Mouse (Mus musculus) colon, adult 2 months (tissue): ENCODE results near the gene Muc16. TPM values are rescaled to one million over a fixed set of nuclear protein-coding genes. Genes with fewer than 3 reads are reported as not detected.

ENCODE experiments used
- polyA plus RNA-seq: library from polyadenylated mRNA; depleted of rRNA; stranded (reverse); fragments of >200 nt; gene quantifications from 2 replicates; pipeline ENCODE4 v1.2.3, GENCODE M21; 2012; rRNA removed

The Muc16 gene
- polyA plus RNA-seq, result 0.26 and 0.37 TPM in 2 replicates

DNA sequence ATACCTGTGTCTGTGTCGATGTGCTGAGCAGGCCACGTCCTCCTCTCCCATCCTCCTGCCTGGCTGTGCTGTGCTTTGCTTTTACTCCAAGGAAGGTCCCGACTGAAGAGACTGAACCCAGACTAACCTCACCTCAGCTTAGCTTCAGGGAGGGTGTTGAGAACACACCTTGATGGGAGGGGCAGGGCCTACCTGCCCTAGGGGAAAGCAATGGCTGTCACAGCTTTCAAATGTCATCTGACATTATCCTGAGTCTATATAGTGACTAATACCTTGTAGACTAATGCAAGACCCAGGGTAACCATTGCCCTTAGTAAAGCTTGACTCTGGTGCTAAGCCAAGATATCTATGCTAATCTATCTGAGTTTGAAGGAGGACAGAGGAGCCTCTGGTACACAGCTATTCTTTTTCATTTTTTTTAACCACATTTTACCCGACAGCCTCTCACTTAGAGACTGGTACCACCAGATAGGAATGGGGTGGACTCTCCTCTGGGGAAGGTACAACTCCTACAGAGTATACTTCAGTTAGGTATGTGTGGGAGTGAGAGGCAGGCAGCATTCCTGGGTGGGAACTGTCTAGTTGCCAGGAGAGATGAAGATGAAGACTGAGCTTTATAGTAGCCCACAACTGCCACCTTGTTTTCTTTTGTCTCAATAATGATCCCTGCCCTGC, at the start of gene Muc16:
TSS of gene Muc16 (minus strand) at position 51 of the 675 bp plus-strand sequence.

DNA sequence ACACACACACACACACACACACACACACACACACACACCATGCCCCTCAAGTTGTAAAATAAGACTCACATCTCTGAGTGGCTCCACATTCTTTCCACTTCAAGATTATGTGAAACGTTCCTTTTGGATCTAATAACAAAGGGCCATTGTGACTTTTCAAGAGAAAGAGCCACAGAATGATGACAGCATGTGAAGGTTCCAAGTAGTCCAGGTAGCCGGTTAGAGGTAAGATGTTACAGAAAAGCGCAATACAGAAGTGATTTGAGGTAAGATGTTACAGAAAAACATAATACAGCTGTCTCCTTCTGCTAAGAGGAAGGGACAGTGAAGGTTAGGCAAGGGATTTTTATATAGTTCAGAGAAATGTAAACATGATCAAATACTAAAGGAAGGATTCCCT, 196.2 kb downstream of the Muc16 start, which contains the start of the genes Zfp558 and Mbd3l1:
TSS of gene Zfp558 (minus strand) at position 101 of the 400 bp plus-strand sequence.
TSS of gene Mbd3l1 (plus strand) at position 192 of the 400 bp plus-strand sequence.

Other genes starting within 250 kb of the Muc16 start
- gene Mbd3l2, start 243.9 kb downstream of the Muc16 start, polyA plus RNA-seq, result not detected in 2 replicates
- 0.21 and 0.26 TPM in 2 replicates for gene Zfp558, start 196.3 kb downstream of the Muc16 start, polyA plus RNA-seq
- gene Mbd3l1, start 196.2 kb downstream of the Muc16 start, polyA plus RNA-seq, result not detected in 2 replicates
- not detected in 2 replicates for gene Olfr24, start 89.5 kb upstream of the Muc16 start, polyA plus RNA-seq
- not detected in 2 replicates for gene Olfr828, start 145.0 kb upstream of the Muc16 start, polyA plus RNA-seq
- not detected in 2 replicates for gene Olfr829, start 180.4 kb upstream of the Muc16 start, polyA plus RNA-seq
- not detected in 2 replicates for gene Olfr830, start 200.2 kb upstream of the Muc16 start, polyA plus RNA-seq